Mouse (Mus musculus): ENCODE measurements around the gene Gm10337. TPM values are rescaled to one million over a fixed set of nuclear protein-coding genes. Genes with fewer than 3 reads are reported as not detected.
A peak's percentile ranks its signal among the peaks of the same experiment; 100 is the strongest.

Gm10337 gene
- polyA plus RNA-seq, 1 experiment from 2014 or later, result 6.4 TPM

- Histone ChIP-seq H3K9ac (replicated peaks) (peak overlapping the region; percentile 76), H3K4me1 (peaks cover 46% of the 10 kb centered on the region), H3K9me3 (replicated peaks) (no peaks in the 10 kb centered on the region), H3K27me3 (replicated peaks) (no peaks in the 10 kb centered on the region), H3K27ac (replicated peaks) (peak overlapping the region; percentile 100), H3K4me2 (peak overlapping the region; percentile 78), H3K4me3 (replicated peaks) (peak overlapping the region; percentile 66), H3K36me3 (peaks cover 16% of the 10 kb centered on the region)
- 18% methylated on average over 9 of the region's 9 CpGs for WGBS
- ATAC-seq (ENCODE audit: low FRiP score), result no peak
Observed at GRCm38 (mm10) chr15:102518859-102519201, 15.3 kb downstream of the Gm10337 start.

GRCm38 (mm10) chr15:102519211-102520141 lies 16.0 kb downstream of the Gm10337 start:
- H3K27me3 ChIP-seq (replicated peaks), result no peaks in the 10 kb centered on the region
- ATAC-seq (ENCODE audit: low FRiP score), result no peak
- H3K36me3 ChIP-seq, result peaks cover 23% of the 10 kb centered on the region
- H3K27ac ChIP-seq (replicated peaks), result peak overlapping the region; percentile 100
- H3K4me3 ChIP-seq (replicated peaks), result peak overlapping the region; percentile 66
- peak overlapping the region; percentile 78 for H3K4me2 ChIP-seq
- peaks cover 47% of the 10 kb centered on the region for H3K4me1 ChIP-seq
- WGBS, result 56% methylated on average over 17 of the region's 17 CpGs
- H3K9ac ChIP-seq (replicated peaks), result peak overlapping the region; percentile 76
- no peaks in the 10 kb centered on the region for H3K9me3 ChIP-seq (replicated peaks)

DNA sequence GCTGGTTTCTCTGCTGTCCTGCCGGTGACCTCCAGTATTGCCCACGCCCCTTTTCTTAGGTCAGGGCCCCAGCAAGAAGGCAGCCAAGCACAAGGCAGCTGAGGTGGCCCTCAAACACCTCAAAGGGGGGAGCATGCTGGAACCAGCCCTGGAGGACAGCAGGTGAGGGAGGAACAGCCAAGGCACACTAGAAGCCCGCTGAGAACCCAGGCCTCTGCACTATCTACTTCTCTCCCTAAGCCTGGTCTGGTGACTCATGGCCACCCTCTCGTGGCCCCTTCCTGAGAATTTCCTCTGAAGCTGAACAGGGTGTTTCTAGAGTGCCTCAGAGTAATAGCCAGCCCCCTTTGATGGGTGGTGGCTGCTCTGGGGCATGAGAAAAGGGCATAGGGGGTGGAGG lies 16.9 kb downstream of the Gm10337 start:
- 94% methylated on average over 4 of the region's 4 CpGs for WGBS
- no peaks in the 10 kb centered on the region for H3K27me3 ChIP-seq (replicated peaks)
- H3K9ac ChIP-seq (replicated peaks), result no peak overlapping the region
- ATAC-seq (ENCODE audit: low FRiP score), result no peak
- no peaks in the 10 kb centered on the region for H3K9me3 ChIP-seq (replicated peaks)
- H3K4me2 ChIP-seq, result no peak overlapping the region
- H3K4me1 ChIP-seq, result peaks cover 47% of the 10 kb centered on the region
- no peak overlapping the region for H3K27ac ChIP-seq (replicated peaks)
- H3K4me3 ChIP-seq (replicated peaks), result no peak overlapping the region
- H3K36me3 ChIP-seq, result peaks cover 23% of the 10 kb centered on the region

DNA sequence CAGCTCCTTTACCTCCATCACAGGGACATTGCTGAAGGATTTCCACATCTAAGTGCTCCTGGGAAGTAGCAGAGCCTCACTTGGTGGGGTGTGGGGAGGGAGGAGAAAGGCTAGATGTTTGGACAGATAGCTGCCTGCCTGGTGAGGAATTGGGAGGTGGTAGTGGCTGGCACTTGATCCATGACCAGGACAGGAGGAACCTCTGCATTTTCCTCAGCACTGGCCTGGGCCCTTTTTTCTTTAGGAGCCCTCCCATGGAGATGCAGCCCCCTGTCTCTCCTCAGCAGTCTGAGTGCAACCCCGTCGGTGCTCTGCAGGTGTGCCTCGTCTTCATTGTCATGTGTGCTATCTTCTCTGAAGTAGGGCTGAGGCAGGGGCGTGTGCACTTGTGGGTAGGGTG lies 18.0 kb downstream of the Gm10337 start:
- peaks cover 23% of the 10 kb centered on the region for H3K36me3 ChIP-seq
- H3K4me3 ChIP-seq (replicated peaks), result no peak overlapping the region
- WGBS, result 88% methylated on average over 4 of the region's 4 CpGs
- no peaks in the 10 kb centered on the region for H3K27me3 ChIP-seq (replicated peaks)
- H3K9ac ChIP-seq (replicated peaks), result no peak overlapping the region
- no peaks in the 10 kb centered on the region for H3K9me3 ChIP-seq (replicated peaks)
- ATAC-seq (ENCODE audit: low FRiP score), result no peak
- H3K27ac ChIP-seq (replicated peaks), result no peak overlapping the region
- H3K4me2 ChIP-seq, result no peak overlapping the region
- peaks cover 40% of the 10 kb centered on the region for H3K4me1 ChIP-seq

DNA sequence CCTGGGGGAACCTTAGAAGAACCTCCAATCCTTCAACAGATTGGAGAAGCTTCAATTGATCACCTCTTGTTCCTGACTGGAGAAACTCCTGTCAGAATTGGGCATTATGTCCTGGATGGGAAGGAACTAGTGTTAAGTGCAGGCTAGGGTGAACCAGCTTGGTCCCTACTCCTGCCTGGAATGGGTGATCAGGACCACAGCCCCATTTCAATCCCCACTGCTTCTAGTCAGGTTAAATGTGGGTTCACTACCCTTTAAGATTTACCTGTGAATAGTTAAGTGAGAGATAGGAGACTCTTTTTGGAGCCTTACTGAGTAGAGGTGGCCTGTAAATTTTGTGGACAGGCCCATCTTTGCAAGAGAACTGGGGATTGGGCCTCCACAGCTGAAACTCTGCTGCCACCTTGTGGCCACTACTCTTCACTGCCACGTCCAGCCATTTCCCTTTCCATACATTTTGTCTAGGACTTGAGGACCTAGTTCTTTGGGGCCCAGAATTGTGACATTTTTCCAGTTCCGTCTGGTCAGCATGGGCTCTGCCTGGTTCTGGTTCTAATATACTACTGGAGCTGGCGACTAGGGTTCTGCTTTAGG lies 21.5 kb downstream of the Gm10337 start, which contains the start of gene Npff:
Gene Npff, minus strand, starts transcription at position 51 of the 594 bp plus-strand sequence.
- WGBS, result 7% methylated on average over 3 of the region's 3 CpGs
- ATAC-seq (ENCODE audit: low FRiP score), result peak; percentile 39
- H3K9me3 ChIP-seq (replicated peaks), result no peaks in the 10 kb centered on the region
- peaks cover 49% of the 10 kb centered on the region for H3K36me3 ChIP-seq
- H3K27me3 ChIP-seq (replicated peaks), result no peaks in the 10 kb centered on the region
- peak within 1 kb of the TSS; percentile 4 for H3K9ac ChIP-seq (replicated peaks)
- peaks cover 28% of the 10 kb centered on the region for H3K4me1 ChIP-seq
- peak within 1 kb of the TSS; percentile 20 for H3K4me2 ChIP-seq
- no peak within 1 kb of the TSS for H3K4me3 ChIP-seq (replicated peaks)
- peak within 1 kb of the TSS; percentile 78 for H3K27ac ChIP-seq (replicated peaks)

DNA sequence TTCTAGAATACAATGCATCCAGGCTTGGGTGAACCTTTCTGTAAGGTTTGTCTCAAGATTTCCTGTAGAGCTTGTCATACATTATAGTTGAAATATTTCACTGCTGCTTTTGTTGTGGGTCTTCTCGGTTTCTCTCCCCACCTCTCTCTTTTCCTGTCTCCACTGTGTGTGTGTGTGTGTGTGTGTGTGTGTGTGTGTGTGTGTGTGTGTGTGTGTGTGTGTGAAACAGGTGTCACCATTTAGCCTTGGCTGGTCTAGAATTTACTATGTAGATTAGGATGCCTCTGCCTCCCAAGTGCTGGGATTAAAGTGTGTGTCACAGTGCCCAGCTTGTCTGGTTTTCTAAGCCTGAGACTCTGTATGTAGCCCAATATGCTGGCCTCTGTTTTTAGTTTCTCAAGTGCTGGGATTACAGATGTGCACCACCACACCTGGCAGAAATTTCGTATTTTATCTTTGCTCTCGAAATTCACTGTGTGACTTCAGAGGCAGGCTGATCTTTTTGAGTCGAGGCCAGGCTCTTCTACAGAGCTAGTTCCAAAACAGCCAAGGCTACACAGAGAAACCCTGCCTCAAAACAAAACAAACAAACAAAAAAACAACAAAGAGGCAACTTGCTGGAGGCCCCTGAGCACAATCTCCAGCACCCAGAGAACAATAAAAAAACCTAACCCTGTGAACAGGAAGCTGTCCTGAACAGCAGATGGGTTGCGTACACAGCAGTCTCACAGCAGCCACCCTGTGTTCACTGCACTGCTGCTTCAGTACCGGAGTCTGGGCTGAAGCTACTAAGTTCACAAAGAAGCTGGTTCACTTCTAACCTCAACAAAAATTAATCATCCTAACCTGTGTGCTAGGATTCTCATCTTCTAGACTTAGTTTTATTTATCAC lies 22.8 kb downstream of the Gm10337 start:
- peaks cover 56% of the 10 kb centered on the region for H3K36me3 ChIP-seq

GRCm38 (mm10) chr15:102527936-102528335 lies 24.4 kb downstream of the Gm10337 start:
- H3K9ac ChIP-seq (replicated peaks), result no peak overlapping the region
- no peaks in the 10 kb centered on the region for H3K27me3 ChIP-seq (replicated peaks)
- H3K36me3 ChIP-seq, result peaks cover 55% of the 10 kb centered on the region
- no peak overlapping the region for H3K4me3 ChIP-seq (replicated peaks)
- ATAC-seq (ENCODE audit: low FRiP score), result no peak
- no peak overlapping the region for H3K27ac ChIP-seq (replicated peaks)
- H3K4me1 ChIP-seq, result peaks cover 20% of the 10 kb centered on the region
- WGBS, result 79% methylated on average over 3 of the region's 3 CpGs
- H3K4me2 ChIP-seq, result no peak overlapping the region
- no peaks in the 10 kb centered on the region for H3K9me3 ChIP-seq (replicated peaks)

More for the DNA sequence above, 22.8 kb downstream of the Gm10337 start:
- Histone ChIP-seq H3K9me3 (replicated peaks) (no peaks in the 10 kb centered on the region), H3K9ac (replicated peaks) (no peak overlapping the region), H3K4me1 (peaks cover 20% of the 10 kb centered on the region), H3K4me3 (replicated peaks) (no peak overlapping the region), H3K27ac (replicated peaks) (no peak overlapping the region), H3K27me3 (replicated peaks) (no peaks in the 10 kb centered on the region), H3K4me2 (no peak overlapping the region)
- WGBS, result 86% methylated on average over 6 of the region's 6 CpGs
- no peak for ATAC-seq (ENCODE audit: low FRiP score)

DNA sequence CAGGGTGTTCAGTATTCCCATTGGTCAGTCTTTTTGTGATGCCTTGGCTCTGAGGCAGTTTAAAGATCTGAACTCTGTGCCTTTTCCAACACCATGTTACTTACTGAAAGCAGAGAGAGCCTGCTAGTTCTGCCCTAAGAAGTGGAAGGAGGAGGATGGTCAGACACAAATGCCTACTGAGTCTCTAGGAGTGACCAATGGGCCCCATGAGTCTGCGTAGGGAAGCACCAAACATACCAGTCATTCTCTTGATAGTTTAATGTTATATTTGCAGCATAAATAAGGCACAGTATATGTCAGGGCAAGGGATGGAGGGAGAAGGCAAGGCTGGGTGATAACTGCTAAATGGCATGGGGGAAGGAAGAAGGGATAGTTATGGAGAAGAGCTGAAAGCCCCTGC lies 24.9 kb downstream of the Gm10337 start:
- Histone ChIP-seq H3K9ac (replicated peaks) (no peak overlapping the region), H3K4me3 (replicated peaks) (no peak overlapping the region), H3K27me3 (replicated peaks) (no peaks in the 10 kb centered on the region), H3K36me3 (peaks cover 59% of the 10 kb centered on the region), H3K4me2 (no peak overlapping the region), H3K9me3 (replicated peaks) (no peaks in the 10 kb centered on the region), H3K27ac (replicated peaks) (no peak overlapping the region), H3K4me1 (peaks cover 20% of the 10 kb centered on the region)
- ATAC-seq (ENCODE audit: low FRiP score), result no peak
- 95% methylated on average over 1 of the region's 1 CpGs for WGBS

GRCm38 (mm10) chr15:102530566-102530965 lies 27.0 kb downstream of the Gm10337 start:
- no peaks in the 10 kb centered on the region for H3K27me3 ChIP-seq (replicated peaks)
- peaks cover 63% of the 10 kb centered on the region for H3K36me3 ChIP-seq
- H3K4me2 ChIP-seq, result no peak overlapping the region
- H3K9me3 ChIP-seq (replicated peaks), result no peaks in the 10 kb centered on the region
- no peak overlapping the region for H3K4me3 ChIP-seq (replicated peaks)
- 91% methylated on average over 4 of the region's 4 CpGs for WGBS
- no peak for ATAC-seq (ENCODE audit: low FRiP score)
- H3K4me1 ChIP-seq, result no peaks in the 10 kb centered on the region
- H3K9ac ChIP-seq (replicated peaks), result no peak overlapping the region
- H3K27ac ChIP-seq (replicated peaks), result no peak overlapping the region

- no peak overlapping the region for H3K4me3 ChIP-seq (replicated peaks)
- 84% methylated on average over 4 of the region's 4 CpGs for WGBS
- no peaks in the 10 kb centered on the region for H3K9me3 ChIP-seq (replicated peaks)
- H3K36me3 ChIP-seq, result peaks cover 73% of the 10 kb centered on the region
- no peak overlapping the region for H3K27ac ChIP-seq (replicated peaks)
- H3K4me1 ChIP-seq, result no peaks in the 10 kb centered on the region
- no peak overlapping the region for H3K4me2 ChIP-seq
- no peak for ATAC-seq (ENCODE audit: low FRiP score)
- no peak overlapping the region for H3K9ac ChIP-seq (replicated peaks)
- no peaks in the 10 kb centered on the region for H3K27me3 ChIP-seq (replicated peaks)
Observed at GRCm38 (mm10) chr15:102531586-102531985, 28.1 kb downstream of the Gm10337 start.

DNA sequence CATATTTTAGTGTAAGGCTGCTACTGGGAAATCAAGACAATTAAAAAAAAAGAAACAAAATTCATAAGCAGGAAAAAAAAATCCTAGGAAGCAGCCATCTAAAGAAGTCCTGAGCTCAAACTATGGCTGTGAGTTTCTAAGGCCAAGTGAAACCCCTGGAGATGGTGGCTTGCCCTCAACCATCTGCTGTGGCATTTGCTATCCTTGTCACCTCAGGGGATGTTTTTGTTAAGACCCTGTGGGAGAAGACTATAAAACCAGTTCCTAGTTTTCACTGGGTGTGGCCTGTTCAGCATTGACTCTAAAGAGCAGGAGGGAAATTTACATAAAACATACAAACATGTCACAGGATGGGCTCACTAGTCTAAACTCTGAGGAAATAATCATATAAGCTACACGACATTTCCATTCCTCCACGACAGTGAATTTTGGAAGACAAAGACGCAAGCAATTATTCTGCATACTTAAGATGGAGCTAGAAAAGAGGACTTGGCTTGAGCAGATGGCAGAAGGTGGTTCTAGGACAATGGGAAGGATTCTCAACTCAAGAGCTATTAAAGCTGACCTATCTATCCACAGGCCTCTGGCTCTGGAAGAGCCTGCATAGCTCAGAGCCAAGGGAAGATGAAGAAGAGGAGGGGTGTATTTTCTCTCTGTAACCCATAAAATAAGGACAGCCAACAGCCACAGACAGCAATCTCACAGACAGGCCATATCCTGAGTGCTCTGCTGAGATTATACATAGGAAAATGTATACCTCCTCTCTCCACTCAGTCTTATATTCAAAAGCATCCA lies 28.8 kb downstream of the Gm10337 start:
- Histone ChIP-seq H3K4me2 (no peak overlapping the region), H3K4me1 (no peaks in the 10 kb centered on the region), H3K4me3 (replicated peaks) (no peak overlapping the region), H3K27me3 (replicated peaks) (no peaks in the 10 kb centered on the region), H3K36me3 (peaks cover 77% of the 10 kb centered on the region), H3K9ac (replicated peaks) (no peak overlapping the region), H3K27ac (replicated peaks) (no peak overlapping the region), H3K9me3 (replicated peaks) (no peaks in the 10 kb centered on the region)
- ATAC-seq (ENCODE audit: low FRiP score), result no peak
- WGBS, result 88% methylated on average over 3 of the region's 3 CpGs
